Mouse (Mus musculus): Measurements from ENCODE around the gene Acsm4. TPM values are rescaled to one million over a fixed set of nuclear protein-coding genes. Genes with fewer than 3 reads are reported as not detected.
"Not testable (repeated sequence)": the region's sequence is repeated elsewhere in the genome, so short reads cannot be mapped to it uniquely, and the experiment has no call there.

The Acsm4 gene
- polyA plus RNA-seq, 1 experiment from 2014 or later, result not detected

DNA sequence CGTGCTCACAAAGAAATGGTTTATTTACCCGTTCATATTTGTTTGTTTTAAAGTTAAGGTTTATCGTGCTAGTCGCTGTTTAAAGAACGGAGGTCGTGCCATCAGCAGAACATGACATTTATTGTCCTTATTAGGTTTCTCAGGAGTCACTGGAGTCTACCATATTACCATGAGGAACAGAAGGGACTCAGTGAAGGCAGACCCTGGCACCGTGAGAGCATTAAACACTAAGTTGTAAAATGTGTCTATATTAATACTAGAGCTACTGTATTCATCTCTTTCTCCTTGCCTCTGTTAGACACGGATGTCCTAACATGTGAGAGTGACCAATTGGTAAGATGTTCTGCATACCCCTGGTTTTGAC is 31.1 kb downstream of the Acsm4 start:
- Histone ChIP-seq H3K4me3 (replicated peaks) (peak overlapping the region; percentile 90), H3K27ac (no peak overlapping the region), H3K36me3 (peaks cover 31% of the 10 kb centered on the region), H3K9ac (replicated peaks) (peak overlapping the region; percentile 85), H3K4me1 (replicated peaks) (peaks cover 5% of the 10 kb centered on the region), H3K4me2 (peak overlapping the region; percentile 65), H3K9me3 (no peaks in the 10 kb centered on the region), H3K27me3 (no peaks in the 10 kb centered on the region; the same call in 1 of the 2 replicates)
- ATAC-seq (ENCODE audit: insufficient number of reproducible peaks, insufficient read depth, low FRiP score, low TSS enrichment, low read depth), result no peak; the same call in 1 of the 2 replicates
- WGBS, result 16% methylated on average over 8 of the region's 8 CpGs

DNA sequence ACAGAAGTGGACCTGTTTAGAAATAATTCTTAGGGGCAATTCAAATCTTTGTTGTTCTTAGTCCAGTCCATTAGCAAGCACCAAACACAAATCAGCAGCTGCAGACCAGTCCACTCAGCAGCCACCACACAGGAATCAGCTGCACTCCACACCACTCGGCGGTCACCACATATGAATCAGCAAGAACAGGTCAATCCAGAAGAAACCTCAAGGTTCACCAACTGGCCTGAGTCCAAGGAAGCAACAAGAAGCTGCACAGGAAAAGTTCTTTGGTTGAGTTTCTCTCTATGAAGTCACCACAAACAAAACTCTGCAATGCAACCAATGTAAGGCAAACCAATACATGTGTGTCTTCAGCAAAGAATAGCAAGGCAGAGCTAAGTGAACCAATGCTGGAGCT is 37.8 kb downstream of the Acsm4 start:
- no peak overlapping the region for H3K4me3 ChIP-seq (replicated peaks)
- no peak overlapping the region for H3K4me2 ChIP-seq
- 94% methylated on average over 2 of the region's 2 CpGs for WGBS
- H3K4me1 ChIP-seq (replicated peaks), result no peaks in the 10 kb centered on the region
- no peaks in the 10 kb centered on the region; the same call in 1 of the 2 replicates for H3K27me3 ChIP-seq
- H3K36me3 ChIP-seq, result no peaks in the 10 kb centered on the region
- no peak for ATAC-seq (ENCODE audit: insufficient number of reproducible peaks, insufficient read depth, low FRiP score, low TSS enrichment, low read depth)
- H3K27ac ChIP-seq, result no peak overlapping the region
- 0 out of 2 replicates have a peak, but pooled peaks cover 5% of the 10 kb centered on the region for H3K9me3 ChIP-seq
- no peak overlapping the region for H3K9ac ChIP-seq (replicated peaks)

DNA sequence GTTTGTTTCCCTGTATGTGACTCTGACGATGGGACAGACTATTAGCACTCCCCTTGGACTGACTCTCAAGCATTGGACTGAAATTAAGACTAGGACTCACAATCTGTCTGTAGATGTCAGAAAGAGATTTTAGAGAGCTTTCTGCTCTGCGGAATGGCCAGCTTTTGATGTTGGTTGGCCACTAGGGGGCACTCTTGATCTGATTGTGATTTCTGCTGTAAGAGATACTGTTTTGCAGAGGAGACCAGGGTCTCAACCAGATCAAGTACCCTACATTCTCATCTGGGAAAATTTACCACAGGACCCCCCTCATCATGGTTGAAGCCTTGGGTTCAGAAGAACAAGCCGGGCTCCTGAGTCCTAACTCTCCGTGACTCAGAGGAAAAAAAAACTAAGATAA is 41.4 kb downstream of the Acsm4 start:
- WGBS, result 87% methylated on average over 4 of the region's 4 CpGs
- H3K9ac ChIP-seq (replicated peaks); H3K27ac ChIP-seq: not testable (repeated sequence)

DNA sequence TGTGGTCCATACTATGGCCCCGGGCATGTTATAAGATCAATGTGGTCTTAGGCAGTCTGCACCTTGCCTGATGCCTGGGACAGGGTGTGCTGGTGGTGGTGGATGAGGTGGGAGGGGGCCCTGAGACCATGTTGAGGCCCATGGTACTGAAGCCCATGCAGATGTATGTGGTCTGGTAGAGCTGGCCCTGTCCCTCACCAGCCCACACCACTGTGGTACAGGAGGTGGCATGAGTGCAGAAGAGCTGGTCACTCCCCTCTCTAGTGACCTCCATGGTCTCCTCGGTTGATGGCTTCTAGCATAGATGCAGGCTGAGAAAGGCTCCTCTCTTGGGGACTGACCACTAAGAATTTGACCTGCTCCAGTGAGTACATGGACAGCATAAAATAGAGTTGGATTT is 49.1 kb downstream of the Acsm4 start:
- no peak for ATAC-seq (ENCODE audit: insufficient number of reproducible peaks, insufficient read depth, low FRiP score, low TSS enrichment, low read depth)
- Histone ChIP-seq H3K4me2 (no peak overlapping the region), H3K4me1 (replicated peaks) (no peaks in the 10 kb centered on the region), H3K9me3 (no peaks in the 10 kb centered on the region), H3K4me3 (replicated peaks) (no peak overlapping the region), H3K27me3 (0 out of 2 replicates have a peak, but pooled peaks cover 4% of the 10 kb centered on the region), H3K9ac (replicated peaks) (no peak overlapping the region), H3K36me3 (no peaks in the 10 kb centered on the region), H3K27ac (no peak overlapping the region)
- 90% methylated on average over 2 of the region's 2 CpGs for WGBS

More for the DNA sequence above, 41.4 kb downstream of the Acsm4 start:
- not testable (repeated sequence) for ATAC-seq (ENCODE audit: insufficient number of reproducible peaks, insufficient read depth, low FRiP score, low TSS enrichment, low read depth); H3K4me3 ChIP-seq (replicated peaks); H3K36me3 ChIP-seq; H3K4me1 ChIP-seq (replicated peaks); H3K9me3 ChIP-seq; H3K4me2 ChIP-seq; H3K27me3 ChIP-seq

DNA sequence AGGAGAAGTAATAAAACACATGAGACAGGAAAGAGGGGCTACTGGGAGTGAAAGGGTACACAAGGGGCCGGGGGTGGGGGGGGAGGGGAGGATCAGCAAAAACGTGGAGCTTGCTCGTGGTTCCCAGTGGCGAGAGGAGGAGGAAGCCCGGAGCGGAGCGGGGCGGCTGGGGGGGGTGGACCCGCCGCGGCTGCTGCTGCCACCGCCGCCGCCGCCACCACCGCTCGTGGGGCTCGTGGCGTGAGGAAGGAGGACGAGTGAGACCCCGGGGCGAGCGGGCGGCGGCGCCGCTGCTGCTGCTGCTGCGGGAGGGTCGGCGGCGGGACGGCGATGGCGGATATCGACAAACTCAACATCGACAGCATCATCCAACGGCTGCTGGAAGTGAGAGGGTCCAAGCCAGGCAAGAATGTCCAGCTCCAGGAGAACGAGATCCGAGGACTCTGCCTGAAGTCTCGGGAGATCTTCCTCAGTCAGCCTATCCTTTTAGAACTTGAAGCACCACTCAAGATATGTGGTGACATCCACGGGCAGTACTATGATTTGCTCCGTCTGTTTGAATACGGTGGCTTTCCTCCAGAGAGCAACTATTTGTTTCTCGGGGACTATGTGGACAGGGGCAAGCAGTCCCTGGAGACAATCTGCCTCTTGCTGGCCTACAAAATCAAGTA is 50.1 kb downstream of the Acsm4 start:
- H3K4me2 ChIP-seq, result peak overlapping the region; percentile 52
- H3K4me3 ChIP-seq (replicated peaks), result peak overlapping the region; percentile 41
- peak overlapping the region; percentile 52; the same call in 1 of the 2 replicates for H3K9ac ChIP-seq (replicated peaks)
- not testable (repeated sequence) for H3K4me1 ChIP-seq (replicated peaks); H3K27ac ChIP-seq; H3K27me3 ChIP-seq; H3K9me3 ChIP-seq; H3K36me3 ChIP-seq
- ATAC-seq (ENCODE audit: insufficient number of reproducible peaks, insufficient read depth, low FRiP score, low TSS enrichment, low read depth), result 0 out of 2 replicates have a peak, but pooled peaks have one; percentile 31
- WGBS, result 7% methylated on average over 27 of the region's 44 CpGs

DNA sequence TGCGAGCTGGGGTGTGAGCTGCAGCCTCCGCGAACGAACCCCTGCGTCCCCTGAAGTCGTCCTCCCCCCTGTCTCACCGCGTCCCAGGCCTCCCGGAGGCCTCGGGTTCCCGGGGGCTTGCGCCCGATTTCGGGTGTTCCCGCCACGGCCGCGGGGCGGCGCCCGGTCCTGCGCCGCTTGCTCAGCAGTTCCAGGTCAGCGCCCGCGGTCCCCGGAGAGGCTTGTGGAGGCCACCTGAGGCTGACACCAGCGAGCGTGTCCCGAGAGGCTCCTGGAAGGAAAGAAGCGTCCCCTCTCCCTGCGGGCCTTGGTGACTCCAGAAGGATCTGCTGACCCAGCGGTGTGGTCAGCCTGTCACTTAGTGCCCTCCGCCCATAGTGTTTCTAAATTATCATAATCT is 54.5 kb downstream of the Acsm4 start:
- Histone ChIP-seq H3K4me3 (replicated peaks) (peak overlapping the region; percentile 15), H3K4me2 (peak overlapping the region; percentile 46), H3K27me3 (no peaks in the 10 kb centered on the region), H3K9me3 (no peaks in the 10 kb centered on the region), H3K36me3 (no peaks in the 10 kb centered on the region), H3K4me1 (replicated peaks) (no peaks in the 10 kb centered on the region), H3K27ac (no peak overlapping the region), H3K9ac (replicated peaks) (peak overlapping the region; percentile 34; the same call in 1 of the 2 replicates)
- whole genome bisulfite sequencing, result 6% methylated on average over 34 of the region's 34 CpGs
- no peak for ATAC-seq (ENCODE audit: insufficient number of reproducible peaks, insufficient read depth, low FRiP score, low TSS enrichment, low read depth)

DNA sequence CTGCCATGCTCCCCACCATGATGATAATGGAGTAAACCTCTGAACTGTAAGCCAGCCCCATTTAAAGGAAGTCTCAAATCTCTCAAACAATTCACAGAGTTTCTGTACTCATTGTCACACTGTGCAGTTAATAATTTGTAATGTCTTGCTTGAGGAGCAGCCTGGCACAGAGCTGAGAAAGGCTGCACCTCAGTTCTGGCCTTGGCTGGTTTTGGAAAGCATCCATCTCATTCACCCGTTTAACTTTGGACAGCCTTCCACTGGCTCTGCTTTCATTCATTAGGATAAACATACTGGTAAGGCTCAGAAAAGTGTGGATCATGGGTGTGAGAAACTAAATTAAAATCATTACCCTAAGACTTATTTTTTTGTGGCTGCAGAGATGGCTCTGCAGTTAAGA is 56.0 kb downstream of the Acsm4 start:
- 92% methylated on average over 1 of the region's 1 CpGs for WGBS
- no peak for ATAC-seq (ENCODE audit: insufficient number of reproducible peaks, insufficient read depth, low FRiP score, low TSS enrichment, low read depth)

DNA sequence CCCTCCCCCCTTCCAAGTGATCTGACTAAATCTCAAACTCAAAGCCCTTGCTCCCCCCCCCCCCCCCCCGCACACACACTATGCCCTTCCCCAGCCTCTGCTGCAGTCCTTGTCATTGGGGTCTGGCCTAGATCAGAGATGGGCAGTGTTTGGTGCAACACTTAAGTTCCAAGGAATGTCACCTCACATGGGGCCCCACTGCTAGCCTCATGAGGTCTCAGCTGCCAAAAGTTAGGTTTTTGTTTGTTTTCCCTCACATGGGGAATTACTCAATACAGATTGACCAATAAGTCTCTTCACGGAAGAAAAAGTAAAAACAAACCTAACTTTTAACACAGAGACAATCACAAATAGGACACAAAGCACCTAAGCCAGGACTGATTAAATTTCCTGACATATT is 58.9 kb downstream of the Acsm4 start:
- H3K4me2 ChIP-seq, result no peak overlapping the region
- H3K27ac ChIP-seq, result no peak overlapping the region
- no peaks in the 10 kb centered on the region for H3K36me3 ChIP-seq
- no peak for ATAC-seq (ENCODE audit: insufficient number of reproducible peaks, insufficient read depth, low FRiP score, low TSS enrichment, low read depth)
- no peak overlapping the region for H3K9ac ChIP-seq (replicated peaks)
- H3K4me1 ChIP-seq (replicated peaks), result no peaks in the 10 kb centered on the region
- H3K9me3 ChIP-seq, result no peaks in the 10 kb centered on the region
- 70% methylated on average over 1 of the region's 2 CpGs for WGBS
- H3K4me3 ChIP-seq (replicated peaks), result no peak overlapping the region
- no peaks in the 10 kb centered on the region for H3K27me3 ChIP-seq

More for the DNA sequence above, 56.0 kb downstream of the Acsm4 start:
- no peaks in the 10 kb centered on the region for H3K9me3 ChIP-seq
- no peaks in the 10 kb centered on the region for H3K4me1 ChIP-seq (replicated peaks)
- no peaks in the 10 kb centered on the region for H3K27me3 ChIP-seq
- H3K4me3 ChIP-seq (replicated peaks), result no peak overlapping the region
- no peak overlapping the region for H3K9ac ChIP-seq (replicated peaks)
- H3K36me3 ChIP-seq, result no peaks in the 10 kb centered on the region
- H3K4me2 ChIP-seq, result no peak overlapping the region
- H3K27ac ChIP-seq, result no peak overlapping the region

DNA sequence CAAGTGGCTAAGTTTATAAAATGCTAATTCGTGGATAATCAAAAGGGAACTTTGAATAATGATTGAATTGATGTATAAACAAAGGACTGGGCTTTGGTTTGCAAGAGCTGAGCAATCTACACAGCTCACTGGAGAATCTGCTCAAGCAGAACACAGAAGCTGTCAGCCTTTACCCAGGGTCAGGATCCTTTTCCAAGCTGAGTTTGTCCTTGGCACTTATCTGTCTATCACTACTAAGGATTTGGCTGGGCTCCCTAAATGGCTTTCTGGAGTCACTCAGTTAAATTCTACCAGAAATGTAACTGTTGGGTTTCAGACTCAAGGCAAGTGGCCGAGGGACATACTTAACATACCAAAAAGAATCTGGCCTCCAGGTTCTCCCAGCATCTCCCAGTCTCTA is 60.1 kb downstream of the Acsm4 start:
- no peaks in the 10 kb centered on the region for H3K9me3 ChIP-seq
- no peak for ATAC-seq (ENCODE audit: insufficient number of reproducible peaks, insufficient read depth, low FRiP score, low TSS enrichment, low read depth)
- no peak overlapping the region for H3K4me2 ChIP-seq
- no peaks in the 10 kb centered on the region for H3K36me3 ChIP-seq
- no peak overlapping the region for H3K27ac ChIP-seq
- no peak overlapping the region for H3K9ac ChIP-seq (replicated peaks)
- H3K27me3 ChIP-seq, result no peaks in the 10 kb centered on the region
- H3K4me3 ChIP-seq (replicated peaks), result no peak overlapping the region
- no peaks in the 10 kb centered on the region for H3K4me1 ChIP-seq (replicated peaks)
- 63% methylated on average over 2 of the region's 2 CpGs for WGBS

DNA sequence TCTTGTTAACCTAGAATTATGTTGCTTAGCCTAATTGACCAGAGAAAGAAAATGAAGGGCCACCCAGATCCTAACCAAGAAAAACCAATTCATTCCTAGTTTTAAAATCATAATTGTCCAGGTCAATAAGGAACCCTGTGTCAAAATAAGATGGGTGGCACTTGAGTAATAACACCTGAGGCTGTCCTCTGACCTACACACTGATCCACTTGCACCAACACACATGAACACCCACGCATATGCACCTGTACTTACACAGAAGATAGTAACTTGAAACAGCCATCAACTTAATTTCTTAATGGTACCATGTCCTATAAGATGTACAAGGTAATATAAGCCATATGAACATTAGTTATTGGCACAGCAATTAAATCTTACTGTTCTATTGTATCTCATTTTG is 63.9 kb downstream of the Acsm4 start:
- Histone ChIP-seq H3K4me2 (no peak overlapping the region), H3K4me1 (replicated peaks) (no peaks in the 10 kb centered on the region), H3K27me3 (no peaks in the 10 kb centered on the region), H3K4me3 (replicated peaks) (no peak overlapping the region), H3K36me3 (no peaks in the 10 kb centered on the region), H3K27ac (no peak overlapping the region), H3K9me3 (no peaks in the 10 kb centered on the region), H3K9ac (replicated peaks) (no peak overlapping the region)
- no peak for ATAC-seq (ENCODE audit: insufficient number of reproducible peaks, insufficient read depth, low FRiP score, low TSS enrichment, low read depth)
- WGBS, result 87% methylated on average over 1 of the region's 1 CpGs

DNA sequence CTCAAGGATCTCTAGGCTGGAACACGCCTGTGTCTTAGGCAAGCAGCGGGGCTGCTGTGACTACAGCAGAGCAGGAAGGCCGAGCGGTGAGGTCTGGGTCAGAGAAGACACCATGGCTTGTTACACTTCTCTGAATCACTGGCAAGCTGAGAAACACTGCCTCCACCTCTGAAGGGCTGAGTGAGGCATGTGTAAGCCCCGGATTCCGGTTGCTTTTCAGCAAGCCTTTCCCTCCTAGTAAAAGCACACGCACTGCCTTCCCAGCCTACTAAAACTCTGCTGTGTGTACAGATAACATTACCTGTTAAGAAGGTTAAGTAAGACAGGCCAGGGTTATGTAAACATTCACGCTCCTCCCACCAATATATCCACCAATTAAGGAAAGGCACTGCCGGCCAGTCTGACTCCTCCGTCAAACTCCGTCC is 70.7 kb downstream of the Acsm4 start, which contains the start of gene Acsm3:
Gene Acsm3, plus strand, starts transcription at position 397 of the 425 bp plus-strand sequence.
- H3K4me2 ChIP-seq, result no peak within 1 kb of the TSS
- 0 out of 2 replicates have a peak within 1 kb of the TSS, but pooled peaks have one; percentile 1 for H3K9ac ChIP-seq (replicated peaks)
- no peaks in the 10 kb centered on the region for H3K4me1 ChIP-seq (replicated peaks)
- no peaks in the 10 kb centered on the region for H3K36me3 ChIP-seq
- no peak within 1 kb of the TSS for H3K4me3 ChIP-seq (replicated peaks)
- no peaks in the 10 kb centered on the region for H3K9me3 ChIP-seq
- H3K27ac ChIP-seq, result no peak within 1 kb of the TSS
- H3K27me3 ChIP-seq, result no peaks in the 10 kb centered on the region
- no peak for ATAC-seq (ENCODE audit: insufficient number of reproducible peaks, insufficient read depth, low FRiP score, low TSS enrichment, low read depth)
- whole genome bisulfite sequencing, result 44% methylated on average over 11 of the region's 11 CpGs

DNA sequence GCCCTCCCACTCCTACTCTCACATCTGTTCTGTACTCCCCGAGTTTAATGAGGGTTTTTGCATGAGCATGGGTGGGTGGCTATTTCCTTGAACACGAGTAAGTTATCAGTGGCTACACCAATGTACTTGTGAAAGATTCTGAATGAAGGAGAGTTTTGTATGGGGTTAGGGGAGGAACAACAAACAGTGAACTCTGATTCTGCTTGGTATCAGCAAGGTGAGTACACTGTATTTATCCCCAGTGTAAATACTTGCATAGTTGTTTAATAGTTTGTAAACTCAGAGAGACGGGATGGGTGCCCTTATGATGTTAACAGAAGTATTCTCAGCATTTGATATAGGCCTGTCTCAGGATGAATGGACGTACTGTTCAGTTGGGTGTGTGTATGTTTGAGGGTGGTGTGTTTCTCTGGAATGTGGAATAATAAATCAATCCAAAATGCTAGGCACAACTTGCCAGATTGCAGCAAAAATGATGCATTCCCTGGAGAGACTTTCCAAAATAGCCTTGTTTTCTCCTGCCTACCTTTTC is 72.4 kb downstream of the Acsm4 start:
- H3K27me3 ChIP-seq, result no peaks in the 10 kb centered on the region
- ATAC-seq (ENCODE audit: insufficient number of reproducible peaks, insufficient read depth, low FRiP score, low TSS enrichment, low read depth), result no peak
- H3K4me2 ChIP-seq, result no peak overlapping the region
- no peaks in the 10 kb centered on the region for H3K36me3 ChIP-seq
- H3K9ac ChIP-seq (replicated peaks), result no peak overlapping the region
- H3K9me3 ChIP-seq, result no peaks in the 10 kb centered on the region
- no peak overlapping the region for H3K27ac ChIP-seq
- 46% methylated on average over 4 of the region's 4 CpGs for WGBS
- no peaks in the 10 kb centered on the region for H3K4me1 ChIP-seq (replicated peaks)
- H3K4me3 ChIP-seq (replicated peaks), result no peak overlapping the region

Measured in limb, embryonic 12.5 days (tissue).